Mouse (Mus musculus) neural tube, embryonic 15.5 days (tissue): Measurements from ENCODE around the gene Zfp960. TPM values are rescaled to one million over a fixed set of nuclear protein-coding genes. Genes with fewer than 3 reads are reported as not detected.
"Not testable (repeated sequence)": the region's sequence is repeated elsewhere in the genome, so short reads cannot be mapped to it uniquely, and the experiment has no call there.

ENCODE experiments used
- ATAC-seq: fragments of 200-750 bp; cut with Nextera tagmentation; 2 replicates; pipeline ENCODE4 v1.8.0; 2017; ENCODE audit warnings: mild to moderate bottlenecking, moderate TSS enrichment, moderate library complexity; ENCODE audit not compliant: low FRiP score
- H3K27ac ChIP-seq: fragments of 300-500 bp; sonication (generic); replicated peaks from 2 replicates; pipeline ENCODE4 v1.5.1; 2015; ENCODE audit warnings: mild to moderate bottlenecking, inconsistent platforms
- H3K27me3 ChIP-seq: fragments of 300-500 bp; sonication (generic); replicated peaks from 2 replicates; pipeline ENCODE4 v1.6.1; 2015; ENCODE audit warnings: inconsistent platforms
- H3K36me3 ChIP-seq: fragments of 300-500 bp; sonication (generic); 2 replicates; pipeline ENCODE4 v1.6.1; 2015; ENCODE audit warnings: inconsistent platforms
- H3K4me1 ChIP-seq: fragments of 300-500 bp; sonication (generic); 2 replicates; pipeline ENCODE4 v1.6.1; 2015; ENCODE audit warnings: inconsistent platforms
- H3K4me2 ChIP-seq: fragments of 300-500 bp; sonication (generic); 2 replicates; pipeline ENCODE4 v1.6.1; 2015; ENCODE audit warnings: inconsistent platforms, mild to moderate bottlenecking, moderate library complexity
- H3K4me3 ChIP-seq: fragments of 300-500 bp; sonication (generic); replicated peaks from 2 replicates; pipeline ENCODE4 v1.5.1; 2015; ENCODE audit warnings: mild to moderate bottlenecking, inconsistent platforms
- H3K9ac ChIP-seq: fragments of 300-500 bp; sonication (generic); replicated peaks from 2 replicates; pipeline ENCODE4 v1.6.1; 2015; ENCODE audit warnings: mild to moderate bottlenecking, inconsistent platforms
- H3K9me3 ChIP-seq: fragments of 300-500 bp; sonication (generic); replicated peaks from 2 replicates; pipeline ENCODE4 v1.6.1; 2016; ENCODE audit warnings: inconsistent platforms
- whole genome bisulfite sequencing: fragments of 180-500 bp; shearing (Covaris S2); methylation state at CpG from one replicate; pipeline ENCODE4 v1.1.7; 2015; ENCODE audit warnings: mixed read lengths; 5-methylcytosine and 5-hydroxymethylcytosine counted together
- polyA plus RNA-seq: library from polyadenylated mRNA; unstranded; fragments of >200 nt; fragmentation: Nextera tagmentation; extraction: Ambion mirVana; gene quantifications from 2 replicates; pipeline ENCODE4 v1.2.1, GENCODE M21; 2015

Zfp960 gene
- polyA plus RNA-seq, result 2.6 and 3.6 TPM in 2 replicates

DNA sequence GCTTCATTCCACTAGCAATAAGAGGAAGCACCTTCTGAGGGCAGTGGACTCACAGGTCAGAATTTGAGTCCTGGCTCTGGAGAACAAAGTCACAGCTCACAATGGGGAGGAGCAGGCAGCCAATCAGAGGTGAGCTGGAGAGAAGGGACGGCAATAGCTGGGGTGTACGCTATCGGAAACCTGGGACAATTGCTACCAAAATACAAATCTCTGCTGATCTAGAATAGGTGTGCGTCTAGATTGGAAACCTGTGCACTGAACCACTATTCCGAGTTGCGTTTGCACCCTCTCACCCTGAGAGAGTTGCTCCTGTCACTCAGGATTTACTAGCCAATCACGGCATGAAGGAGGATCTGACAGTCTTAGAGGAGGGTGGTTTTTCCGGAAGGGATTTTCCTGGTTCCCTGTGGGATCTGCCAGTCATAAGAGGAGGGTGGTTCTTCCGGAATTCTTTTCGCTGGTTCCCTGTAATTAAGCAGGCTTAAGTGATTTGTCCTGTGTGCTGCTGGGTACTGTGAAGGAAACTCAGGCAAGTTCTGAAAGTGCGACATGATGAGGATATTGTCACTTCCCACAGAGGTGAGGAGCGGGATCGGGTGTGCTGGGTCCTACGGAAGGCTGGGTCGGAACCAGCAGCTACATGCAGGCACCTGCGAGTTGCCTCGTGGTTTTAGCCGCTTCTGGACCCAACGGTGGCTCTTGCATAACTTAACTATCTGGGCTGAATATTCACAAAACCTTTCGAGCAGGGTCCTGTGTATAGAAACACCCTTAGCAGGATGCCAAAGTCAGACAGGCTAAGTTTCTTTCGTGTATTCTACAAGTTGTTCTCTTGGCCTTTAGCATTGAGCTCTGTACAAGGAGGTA, at the start of gene Zfp960:
Zfp960 (plus strand) TSS at position 486 of the 867 bp plus-strand sequence.
- Histone ChIP-seq H3K4me2 (peak within 1 kb of the TSS; percentile 52), H3K27ac (peak within 1 kb of the TSS; percentile 69), H3K9ac (peak within 1 kb of the TSS; percentile 50), H3K4me3 (peak within 1 kb of the TSS; percentile 55)
- H3K27me3 ChIP-seq, H3K36me3 ChIP-seq, H3K9me3 ChIP-seq, H3K4me1 ChIP-seq: not testable (repeated sequence)
- under 1% methylated on average over 18 of the region's 21 CpGs for WGBS
- ATAC-seq, result peak; percentile 100

DNA sequence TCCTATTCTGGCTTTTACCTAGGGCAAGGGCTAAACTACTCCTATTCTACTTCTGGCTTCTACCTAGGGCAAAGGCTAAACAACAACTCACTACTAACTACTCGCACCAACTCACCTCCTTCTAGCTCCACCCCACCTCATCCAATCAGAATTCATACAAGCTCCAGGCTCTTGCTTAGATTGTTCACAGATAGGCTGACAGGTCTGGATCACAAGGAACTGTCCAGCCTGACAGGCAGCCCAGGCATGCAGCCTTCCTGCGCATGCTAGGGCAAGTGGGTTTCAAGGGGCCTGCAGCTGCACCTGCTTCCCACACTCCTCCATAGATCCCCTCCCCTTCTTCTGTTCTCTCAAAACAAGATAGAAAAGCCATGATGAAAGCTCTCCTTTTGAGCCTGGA, 45.8 kb upstream of the Zfp960 start:
- H3K27me3 ChIP-seq, ATAC-seq, H3K4me1 ChIP-seq, H3K9ac ChIP-seq, H3K27ac ChIP-seq, H3K36me3 ChIP-seq, H3K4me2 ChIP-seq, H3K4me3 ChIP-seq: not testable (repeated sequence)
- WGBS, result 96% methylated on average over 2 of the region's 2 CpGs
- H3K9me3 ChIP-seq, result peaks cover 13% of the 10 kb centered on the region; the same call in 1 of the 2 replicates

DNA sequence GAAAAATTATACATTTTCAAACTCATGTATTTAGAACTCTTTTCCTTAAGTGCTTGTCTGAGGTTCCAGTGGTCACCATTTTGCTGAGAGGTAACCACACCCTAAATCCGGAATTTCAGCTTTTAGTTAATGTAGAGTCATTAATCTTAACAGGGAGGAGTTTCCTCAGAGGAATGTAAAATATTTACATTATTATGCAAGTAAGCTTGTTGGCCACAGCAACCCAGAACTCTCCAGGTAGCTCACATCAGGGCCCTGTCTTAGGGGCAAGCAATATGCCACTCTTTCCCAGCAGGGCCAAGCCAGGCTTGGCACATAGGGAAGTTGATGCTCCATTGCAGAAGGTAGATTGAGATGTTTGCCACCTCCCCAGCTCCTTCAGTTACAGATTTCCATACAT, 4.3 kb upstream of the Zfp960 start:
- H3K4me3 ChIP-seq, ATAC-seq: not testable (repeated sequence)
- WGBS, result 65% methylated on average over 1 of the region's 1 CpGs

DNA sequence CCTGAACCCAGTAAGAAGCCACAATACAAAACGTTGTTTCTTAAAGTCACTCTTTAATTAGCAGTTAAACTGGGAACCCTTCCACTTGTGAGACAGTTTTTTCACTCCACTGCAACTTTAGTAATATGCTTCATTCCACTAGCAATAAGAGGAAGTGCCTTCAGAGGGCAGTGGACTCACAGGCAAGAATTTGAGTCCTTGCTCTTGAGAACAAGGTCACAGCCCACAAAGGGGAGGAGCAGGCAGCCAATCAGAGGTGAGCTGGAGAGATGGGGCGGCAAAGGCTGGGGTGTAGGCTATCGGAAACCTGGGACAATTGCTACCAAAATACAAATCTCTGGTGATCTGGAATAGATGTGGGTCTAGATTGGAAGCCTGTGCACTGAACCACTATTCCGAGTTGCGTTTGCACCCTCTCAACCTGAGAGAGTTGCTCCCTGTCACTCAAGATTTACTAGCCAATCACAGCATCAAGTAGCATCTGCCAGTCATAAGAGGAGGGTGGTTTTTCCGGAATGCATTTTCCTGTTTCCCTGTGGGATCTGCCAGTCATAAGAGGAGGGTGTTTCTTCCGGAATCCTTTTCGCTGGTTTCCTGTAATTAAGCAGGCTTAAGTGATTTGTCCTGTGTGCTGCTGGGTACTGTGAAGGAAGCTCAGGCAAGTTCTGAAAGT, 57.1 kb downstream of the Zfp960 start, which contains the start of gene Zfp97:
Zfp97 (plus strand) TSS at position 586 of the 673 bp plus-strand sequence.
- not testable (repeated sequence) for H3K27ac ChIP-seq, H3K4me2 ChIP-seq, H3K27me3 ChIP-seq, H3K9ac ChIP-seq, H3K36me3 ChIP-seq, H3K4me1 ChIP-seq, H3K4me3 ChIP-seq, H3K9me3 ChIP-seq
- WGBS, result no CpG with 5 or more reads among the region's 8 CpGs
- ATAC-seq, result peak; percentile 98

More for the DNA sequence above, 4.3 kb upstream of the Zfp960 start:
- H3K27me3 ChIP-seq, H3K4me1 ChIP-seq, H3K36me3 ChIP-seq, H3K9me3 ChIP-seq, H3K9ac ChIP-seq, H3K27ac ChIP-seq, H3K4me2 ChIP-seq: not testable (repeated sequence)

Other genes starting within 250 kb of the Zfp960 start
- gene Zfp97, start 57.3 kb downstream of the Zfp960 start, polyA plus RNA-seq, result 3.9 and 4.1 TPM in 2 replicates